Mouse (Mus musculus) G1E (cell line): ENCODE results near the gene Ctnnbip1. TPM values are rescaled to one million over a fixed set of nuclear protein-coding genes. Genes with fewer than 3 reads are reported as not detected.

Experiments used
- ATAC-seq: 2 replicates; pipeline ENCODE4 v1.8.0; 2016; ENCODE audit warnings: mild to moderate bottlenecking; ENCODE audit not compliant: insufficient number of reproducible peaks, poor library complexity, low FRiP score, severe bottlenecking; ENCODE audit errors: extremely low read depth
- DNase-seq: peaks from one replicate; pipeline ENCODE4 v3.0.0; 2012; ENCODE audit warnings: low spot score
- H3K27me3 ChIP-seq: 2 replicates; pipeline ENCODE4 v1.6.1; 2012; ENCODE audit warnings: mild to moderate bottlenecking, low read length, inconsistent platforms; ENCODE audit not compliant: insufficient read depth
- H3K36me3 ChIP-seq: replicated peaks from 2 replicates; pipeline ENCODE3; 2012; ENCODE audit warnings: mild to moderate bottlenecking, inconsistent platforms
- H3K4me1 ChIP-seq: 2 replicates; pipeline ENCODE4 v1.6.1; 2012; ENCODE audit warnings: low read depth, low read length, inconsistent platforms, mixed read lengths; ENCODE audit not compliant: insufficient read depth
- H3K4me3 ChIP-seq: 2 replicates; pipeline ENCODE4 v1.5.1; 2012; ENCODE audit warnings: low read depth, mild to moderate bottlenecking, inconsistent platforms, low read length, moderate library complexity, mixed read lengths
- H3K9me3 ChIP-seq: replicated peaks from 2 replicates; pipeline ENCODE4 v1.6.1; 2012; ENCODE audit warnings: inconsistent platforms
- CTCF ChIP-seq: IDR thresholded peaks from 2 replicates; pipeline ENCODE4 v1.5.1; 2012; ENCODE audit warnings: low read depth, low read length, inconsistent platforms, mixed read lengths
- GATA1 ChIP-seq: IDR thresholded peaks from 2 replicates; pipeline ENCODE4 v1.6.1; 2012; ENCODE audit warnings: borderline replicate concordance, low read length, inconsistent platforms, mixed read lengths
- GATA2 ChIP-seq: IDR thresholded peaks from 2 replicates; pipeline ENCODE4 v1.6.1; 2012; ENCODE audit warnings: low read depth, low read length, inconsistent platforms, borderline replicate concordance
- POLR2AphosphoS5 ChIP-seq: IDR thresholded peaks from 2 replicates; pipeline ENCODE4 v1.6.1; 2012; ENCODE audit warnings: low read depth, low read length, inconsistent platforms; ENCODE audit not compliant: insufficient replicate concordance
- TAL1 ChIP-seq: conservative IDR thresholded peaks from 2 replicates; pipeline ENCODE4 v1.6.1; 2012; ENCODE audit warnings: low read depth, low read length, inconsistent platforms, mixed read lengths
- polyA plus RNA-seq: library from polyadenylated mRNA; stranded (reverse); fragments of >175 nt; gene quantifications from 2 replicates; pipeline ENCODE4 v1.2.3, GENCODE M21; 2012
- total RNA-seq, 2 experiments: library from RNA; stranded (forward) in 1 of 2; stranded (reverse) in 1 of 2; fragments of 200-1000 nt in 1 of 2; fragments of >200 nt in 1 of 2; fragmentation: Nextera tagmentation in 1 of 2; gene quantifications; 2 replicates each; pipeline ENCODE4 v1.2.3; 2014 to 2017

Ctnnbip1 gene
- total and polyA plus RNA-seq, 3 experiments = 0.98 to 2.9 (median 1.3) TPM

DNA sequence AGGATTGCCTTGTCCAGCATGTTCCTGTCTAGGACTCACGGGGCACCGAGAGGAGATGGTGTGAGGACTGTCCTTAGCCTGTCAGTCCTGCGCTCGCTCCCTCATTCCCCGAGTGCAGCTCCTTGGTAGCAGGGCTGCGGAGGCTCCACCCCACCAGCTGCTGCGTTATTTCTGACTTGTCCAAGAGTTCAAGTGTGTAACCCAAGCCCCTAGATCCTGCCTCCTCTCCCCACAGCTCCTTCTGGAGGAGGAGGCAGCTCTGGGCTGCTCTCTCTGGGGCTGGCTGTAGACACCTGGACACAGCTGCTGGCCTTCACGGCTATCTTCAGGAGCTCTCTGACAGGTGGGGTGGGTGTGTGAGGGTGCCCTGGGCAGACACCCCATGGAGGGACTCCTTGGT lies 26.9 kb downstream of the Ctnnbip1 start:
- no peak for ATAC-seq
- H3K4me1 ChIP-seq = peaks cover 4% of the 10 kb centered on the region; the same call in 1 of the 2 replicates

GRCm38 (mm10) chr4:149546797-149547444 lies 28.9 kb downstream of the Ctnnbip1 start:
- no peak for ATAC-seq
- Histone ChIP-seq H3K4me3 (no peak overlapping the region), H3K27me3 (0 out of 2 replicates have a peak, but pooled peaks cover 5% of the 10 kb centered on the region), H3K4me1 (0 out of 2 replicates have a peak, but pooled peaks cover under 1% of the 10 kb centered on the region), H3K36me3 (no peaks in the 10 kb centered on the region), H3K9me3 (no peaks in the 10 kb centered on the region)
- TF ChIP-seq TAL1 (no peak), CTCF (no peak), GATA1 (no peak), GATA2 (no peak), POLR2AphosphoS5 (no peak)
- no peak for DNase-seq

More for the DNA sequence above, 26.9 kb downstream of the Ctnnbip1 start:
- TF ChIP-seq GATA2 = no peak
- TF ChIP-seq CTCF = no peak
- TF ChIP-seq GATA1 = no peak
- no peak for TF ChIP-seq POLR2AphosphoS5
- no peak for TF ChIP-seq TAL1
- Histone ChIP-seq H3K9me3 (no peaks in the 10 kb centered on the region), H3K36me3 (no peaks in the 10 kb centered on the region), H3K4me3 (no peak overlapping the region), H3K27me3 (0 out of 2 replicates have a peak, but pooled peaks cover 5% of the 10 kb centered on the region)
- DNase-seq = no peak

GRCm38 (mm10) chr4:149547523-149547922 lies 29.5 kb downstream of the Ctnnbip1 start:
- no peak for TF ChIP-seq POLR2AphosphoS5
- TF ChIP-seq CTCF = no peak
- no peak for TF ChIP-seq GATA2
- TF ChIP-seq GATA1 = no peak
- TF ChIP-seq TAL1 = no peak
- Histone ChIP-seq H3K9me3 (no peaks in the 10 kb centered on the region), H3K4me3 (no peak overlapping the region), H3K27me3 (0 out of 2 replicates have a peak, but pooled peaks cover 5% of the 10 kb centered on the region), H3K36me3 (no peaks in the 10 kb centered on the region), H3K4me1 (no peaks in the 10 kb centered on the region)
- DNase-seq (no peak), ATAC-seq (no peak)

- no peaks in the 10 kb centered on the region for H3K36me3 ChIP-seq
- ATAC-seq (no peak), DNase-seq (peak; percentile 44)
- H3K4me3 ChIP-seq = no peak overlapping the region
- H3K4me1 ChIP-seq = no peaks in the 10 kb centered on the region
- TF ChIP-seq TAL1 (no peak), CTCF (peak; percentile 56)
- peaks cover 9% of the 10 kb centered on the region for H3K27me3 ChIP-seq
- no peaks in the 10 kb centered on the region for H3K9me3 ChIP-seq
Measured at GRCm38 (mm10) chr4:149549221-149549925, 31.3 kb downstream of the Ctnnbip1 start.

DNA sequence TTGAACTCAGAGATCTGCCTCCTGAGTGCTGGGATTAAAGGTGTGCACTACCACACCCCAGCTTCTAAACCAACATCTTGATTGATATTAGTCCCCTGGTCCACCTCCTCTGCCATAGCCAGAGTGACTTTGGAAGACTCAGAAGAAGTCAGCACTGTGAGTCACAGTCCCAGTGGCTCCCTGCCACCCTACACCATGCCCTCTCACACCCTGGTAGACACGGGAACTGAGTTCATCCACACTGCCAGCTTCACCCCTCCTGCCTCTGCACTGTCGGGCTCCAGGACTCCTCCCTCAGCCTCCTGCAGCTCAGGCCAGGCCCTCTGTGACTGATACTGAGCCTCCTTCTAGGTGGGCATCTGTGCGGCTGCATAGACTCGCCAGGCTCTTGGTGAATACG lies 32.8 kb downstream of the Ctnnbip1 start:
- Histone ChIP-seq H3K9me3 (no peaks in the 10 kb centered on the region), H3K4me1 (no peaks in the 10 kb centered on the region), H3K27me3 (peaks cover 9% of the 10 kb centered on the region), H3K36me3 (no peaks in the 10 kb centered on the region), H3K4me3 (no peak overlapping the region)
- TF ChIP-seq GATA2 (no peak), GATA1 (no peak), TAL1 (no peak), POLR2AphosphoS5 (no peak), CTCF (no peak)
- DNase-seq = no peak
- ATAC-seq = no peak

DNA sequence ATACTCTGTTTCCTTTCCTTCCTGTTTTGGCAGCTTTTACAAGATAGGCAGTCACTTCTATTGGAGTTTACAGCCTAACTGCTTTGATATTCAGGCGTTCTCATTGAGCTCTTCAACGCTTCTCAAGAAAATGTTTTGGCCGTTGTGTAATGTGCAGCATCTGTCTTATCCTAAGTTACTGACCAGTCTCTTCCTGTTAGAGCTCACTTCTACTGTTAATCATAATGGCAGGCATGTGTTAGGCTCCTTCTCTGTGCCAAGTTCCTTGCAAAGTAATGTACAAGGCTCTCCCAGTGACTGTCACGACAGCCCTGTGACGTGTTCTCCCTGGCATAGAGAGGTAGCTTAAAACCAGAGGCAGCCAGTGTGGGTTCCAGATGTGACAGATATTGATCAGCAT lies 33.7 kb downstream of the Ctnnbip1 start:
- no peaks in the 10 kb centered on the region for H3K36me3 ChIP-seq
- DNase-seq (no peak), ATAC-seq (no peak)
- H3K4me1 ChIP-seq = no peaks in the 10 kb centered on the region
- peaks cover 4% of the 10 kb centered on the region for H3K27me3 ChIP-seq
- H3K4me3 ChIP-seq = no peak overlapping the region
- no peaks in the 10 kb centered on the region for H3K9me3 ChIP-seq
- TF ChIP-seq POLR2AphosphoS5 (no peak), TAL1 (no peak), CTCF (no peak), GATA1 (no peak), GATA2 (no peak)
